Mouse (Mus musculus) MEL (cell line): ENCODE results near the gene Pknox2. TPM values are rescaled to one million over a fixed set of nuclear protein-coding genes. Genes with fewer than 3 reads are reported as not detected.

Experiments used
- DNase-seq: peaks from one replicate; pipeline ENCODE4 v3.0.0; 2011; ENCODE audit warnings: low read depth, low spot score
- H3K27ac ChIP-seq: 2 replicates; pipeline ENCODE4 v1.5.1; 2012; ENCODE audit warnings: low read depth, mild to moderate bottlenecking, control low read depth, low read length, moderate library complexity; ENCODE audit not compliant: control insufficient read depth
- H3K27me3 ChIP-seq, 2 experiments: fragments of 150-350 bp in 1 of 2; sonication (generic) in 1 of 2; 2 replicates each; pipeline ENCODE4 v1.6.1; 2012; ENCODE audit warnings: low read length in 2 of 2, mild to moderate bottlenecking in 2 of 2, improper control_type of control experiment in 1 of 2, moderate library complexity in 1 of 2; ENCODE audit not compliant: insufficient read depth in 2 of 2, control insufficient read depth in 1 of 2
- H3K36me3 ChIP-seq, 2 experiments: 2 replicates each; pipeline ENCODE4 v1.6.1; 2012 to 2014; ENCODE audit warnings: low read length in 2 of 2, improper control_type of control experiment in 1 of 2, inconsistent platforms in 1 of 2, mild to moderate bottlenecking in 1 of 2; ENCODE audit not compliant: insufficient read depth in 2 of 2, control insufficient read depth in 1 of 2
- H3K4me1 ChIP-seq, 2 experiments: fragments of 150-350 bp in 1 of 2; sonication (generic) in 1 of 2; 2 replicates each; pipeline ENCODE4 v1.6.1; 2012; ENCODE audit warnings: low read length in 2 of 2, improper control_type of control experiment in 1 of 2, mild to moderate bottlenecking in 1 of 2; ENCODE audit not compliant: insufficient read depth in 2 of 2, control insufficient read depth in 1 of 2
- H3K4me3 ChIP-seq, 2 experiments: fragments of 150-350 bp in 1 of 2; sonication (generic) in 1 of 2; 2 replicates each; pipeline ENCODE4 v1.5.1; 2012; ENCODE audit warnings: low read depth in 2 of 2, low read length in 2 of 2, mild to moderate bottlenecking in 2 of 2, moderate library complexity in 2 of 2, control low read depth in 1 of 2, improper control_type of control experiment in 1 of 2; ENCODE audit not compliant: control insufficient read depth in 1 of 2, insufficient read depth in 1 of 2
- H3K79me2 ChIP-seq: 2 replicates; pipeline ENCODE4 v1.6.1; 2012; ENCODE audit warnings: mild to moderate bottlenecking, low read length, moderate library complexity; ENCODE audit not compliant: control insufficient read depth, poor library complexity, insufficient read depth
- H3K9ac ChIP-seq: 2 replicates; pipeline ENCODE4 v1.6.1; 2012; ENCODE audit warnings: low read depth, mild to moderate bottlenecking, control low read depth, low read length, moderate library complexity; ENCODE audit not compliant: control insufficient read depth, poor library complexity, severe bottlenecking
- H3K9me3 ChIP-seq: fragments of 150-350 bp; sonication (generic); replicated peaks from 2 replicates; pipeline ENCODE4 v1.6.1; 2012; ENCODE audit warnings: mild to moderate bottlenecking, low read length, improper control_type of control experiment, moderate library complexity; ENCODE audit not compliant: insufficient read depth
- CHD1 ChIP-seq: IDR thresholded peaks from 2 replicates; pipeline ENCODE4 v1.6.1; 2012; ENCODE audit warnings: low read depth, mild to moderate bottlenecking, inconsistent platforms, low read length, improper control_type of control experiment
- CHD2 ChIP-seq: IDR thresholded peaks from 2 replicates; pipeline ENCODE4 v1.6.1; 2011; ENCODE audit warnings: low read length, improper control_type of control experiment
- ELF1 ChIP-seq: IDR thresholded peaks from 2 replicates; pipeline ENCODE4 v1.6.1; 2014; ENCODE audit warnings: low read depth, mild to moderate bottlenecking, inconsistent platforms, low read length, improper control_type of control experiment, moderate library complexity
- EP300 ChIP-seq, 2 experiments: IDR thresholded peaks; 2 replicates each; pipeline ENCODE4 v1.6.1; 2011; ENCODE audit warnings: improper control_type of control experiment in 2 of 2, low read length in 2 of 2, low read depth in 1 of 2, mild to moderate bottlenecking in 1 of 2
- MAFK ChIP-seq: IDR thresholded peaks from 2 replicates; pipeline ENCODE4 v1.6.1; 2011; ENCODE audit warnings: low read depth, mild to moderate bottlenecking, low read length, improper control_type of control experiment, borderline replicate concordance
- MAX ChIP-seq: IDR thresholded peaks from 2 replicates; pipeline ENCODE4 v1.6.1; 2011; ENCODE audit warnings: low read length, improper control_type of control experiment
- MEF2A ChIP-seq: IDR thresholded peaks from 2 replicates; pipeline ENCODE4 v1.6.1; 2014; ENCODE audit warnings: low read depth, mild to moderate bottlenecking, inconsistent platforms, low read length, improper control_type of control experiment; ENCODE audit not compliant: poor library complexity, insufficient replicate concordance, severe bottlenecking; ENCODE audit errors: extremely low read depth
- MXI1 ChIP-seq: IDR thresholded peaks from 2 replicates; pipeline ENCODE4 v1.6.1; 2011; ENCODE audit warnings: mild to moderate bottlenecking, low read depth, low read length, improper control_type of control experiment
- MYC ChIP-seq: IDR thresholded peaks from 2 replicates; pipeline ENCODE4 v1.6.1; 2011; ENCODE audit warnings: low read depth, mild to moderate bottlenecking, low read length, improper control_type of control experiment, moderate library complexity
- NELFE ChIP-seq: IDR thresholded peaks from 2 replicates; pipeline ENCODE4 v1.6.1; 2011; ENCODE audit warnings: low read depth, low read length, improper control_type of control experiment
- NRF1 ChIP-seq: IDR thresholded peaks from 2 replicates; pipeline ENCODE4 v1.6.1; 2014; ENCODE audit warnings: low read depth, mild to moderate bottlenecking, inconsistent platforms, low read length, improper control_type of control experiment, moderate library complexity; ENCODE audit not compliant: poor library complexity, insufficient read depth, severe bottlenecking
- SIN3A ChIP-seq: IDR thresholded peaks from 2 replicates; pipeline ENCODE4 v1.6.1; 2012; ENCODE audit warnings: low read length, improper control_type of control experiment, inconsistent platforms
- SMC3 ChIP-seq: IDR thresholded peaks from 2 replicates; pipeline ENCODE4 v1.6.1; 2011; ENCODE audit warnings: low read depth, low read length, improper control_type of control experiment
- TAL1 ChIP-seq: IDR thresholded peaks from 2 replicates; pipeline ENCODE4 v1.6.1; 2012; ENCODE audit warnings: mild to moderate bottlenecking, inconsistent platforms, low read length, moderate library complexity, mixed read lengths
- TBP ChIP-seq: IDR thresholded peaks from 2 replicates; pipeline ENCODE4 v1.8.0; 2011; ENCODE audit warnings: low read depth, low read length, improper control_type of control experiment
- ZC3H11A ChIP-seq: IDR thresholded peaks from 2 replicates; pipeline ENCODE4 v1.6.1; 2012; ENCODE audit warnings: low read depth, mild to moderate bottlenecking, inconsistent platforms, low read length, improper control_type of control experiment
- ZKSCAN1 ChIP-seq: IDR thresholded peaks from 2 replicates; pipeline ENCODE4 v1.6.1; 2012; ENCODE audit warnings: low read depth, mild to moderate bottlenecking, inconsistent platforms, low read length, improper control_type of control experiment, moderate library complexity
- polyA plus RNA-seq, 2 experiments: library from polyadenylated mRNA; stranded (reverse) in 1 of 2; unstranded in 1 of 2; fragments of >175 nt in 1 of 2; fragments of >200 nt in 1 of 2; gene quantifications; 2 replicates each; pipeline versions ENCODE4 v1.2.1 to v1.2.4; 2012; ENCODE audit warnings: low replicate concordance in 2 of 2, low read depth in 1 of 2; ENCODE audit not compliant: insufficient read length in 2 of 2, insufficient read depth in 1 of 2, missing spikeins in 1 of 2
- total RNA-seq: library from RNA; depleted of rRNA; stranded (reverse); fragments of 300-350 nt; gene quantifications from 2 replicates; pipeline ENCODE4 v1.2.3, GENCODE M21; 2012

The Pknox2 gene
- total and polyA plus RNA-seq, 3 experiments = not detected

DNA sequence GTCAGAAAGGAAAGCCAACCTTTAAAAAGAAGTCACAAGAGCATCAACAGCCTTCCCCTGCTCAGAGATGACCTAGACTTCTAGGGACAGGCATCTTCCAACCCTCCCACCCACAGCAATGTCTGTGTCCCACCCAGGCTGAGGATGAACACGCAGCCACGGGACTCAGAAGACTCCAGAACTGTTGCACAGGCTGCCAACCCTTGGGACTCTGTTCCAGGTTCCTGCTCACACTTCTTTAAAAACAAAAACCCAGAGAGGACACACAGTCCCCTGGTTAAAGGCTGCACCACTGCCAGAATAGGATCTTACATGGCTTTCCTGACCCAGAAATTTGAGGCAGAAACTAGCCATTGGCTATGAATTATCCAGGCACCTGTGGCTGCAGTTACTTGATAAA lies 21.0 kb downstream of the Pknox2 start:
- Histone ChIP-seq H3K4me3 (no peak overlapping the region), H3K79me2 (no peaks in the 10 kb centered on the region), H3K27me3 (peaks cover 4 to 6% of the 10 kb centered on the region in 2 experiments), H3K4me1 (no peaks in the 10 kb centered on the region), H3K9me3 (no peaks in the 10 kb centered on the region), H3K9ac (no peak overlapping the region), H3K27ac (no peak overlapping the region), H3K36me3 (no peaks in the 10 kb centered on the region)
- TF ChIP-seq NELFE (no peak), MAX (no peak), MXI1 (no peak), ELF1 (no peak), TBP (no peak), MEF2A (no peak)
- DNase-seq = no peak

DNA sequence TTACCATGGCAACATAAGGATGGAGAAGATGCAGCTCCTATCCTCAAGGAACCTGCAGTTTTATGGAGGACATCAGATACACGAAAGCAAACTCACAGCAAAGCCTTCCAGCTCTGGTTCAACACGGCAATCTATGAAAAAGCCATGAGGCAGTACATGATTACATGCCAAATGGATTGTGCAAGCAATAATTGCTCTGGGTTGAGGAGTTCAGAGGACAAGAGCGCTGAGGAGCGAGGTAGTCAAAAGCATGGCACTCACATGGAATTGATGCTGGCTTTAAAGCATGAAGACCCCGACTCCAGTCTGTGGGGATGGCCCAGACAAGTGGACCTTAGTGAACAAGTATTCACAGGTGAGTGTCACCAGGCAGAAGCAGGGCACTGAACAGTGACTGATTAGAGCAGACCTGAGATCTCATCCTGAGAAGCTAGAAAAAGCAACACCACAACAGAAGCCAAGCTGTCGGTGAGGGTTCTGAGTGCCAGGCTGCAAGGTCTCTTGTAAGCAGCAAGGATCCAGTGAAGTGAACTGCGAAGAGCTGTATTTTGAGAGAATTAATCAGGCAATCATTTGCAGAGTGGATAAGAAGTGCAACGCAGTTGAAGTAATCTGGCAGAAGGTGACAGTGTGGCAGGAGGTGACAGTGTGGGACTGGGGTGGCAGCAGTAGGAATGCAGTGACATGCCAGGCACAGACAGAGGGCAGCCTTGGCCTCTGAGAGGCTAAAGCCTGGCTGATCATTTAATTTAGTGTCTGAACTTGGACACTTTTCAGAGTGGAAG lies 22.3 kb downstream of the Pknox2 start:
- Histone ChIP-seq H3K9me3 (no peaks in the 10 kb centered on the region), H3K4me1 (no peaks in the 10 kb centered on the region), H3K27ac (no peak overlapping the region), H3K79me2 (no peaks in the 10 kb centered on the region), H3K36me3 (no peaks in the 10 kb centered on the region), H3K4me3 (no peak overlapping the region), H3K9ac (no peak overlapping the region), H3K27me3 (peaks cover 4 to 6% of the 10 kb centered on the region in 2 experiments)
- DNase-seq = no peak
- TF ChIP-seq CHD1 = no peak
- no peak for TF ChIP-seq TAL1
- TF ChIP-seq ZC3H11A = no peak
- TF ChIP-seq NRF1 = no peak
- TF ChIP-seq EP300 (IDR thresholded peaks at IDR 0.05; ENCODE audit: low read depth in 1 of 2, low read length in 2 of 2) = no peak
- TF ChIP-seq ZKSCAN1 = no peak
- TF ChIP-seq SMC3 = no peak
- no peak for TF ChIP-seq SIN3A
- no peak for TF ChIP-seq MYC
- no peak for TF ChIP-seq TBP
- no peak for TF ChIP-seq MAFK
- no peak for TF ChIP-seq ELF1
- TF ChIP-seq CHD2 = no peak
